Mouse (Mus musculus) cerebellum, adult 11 months (tissue): Measurements from ENCODE around the gene 1700020A23Rik.

Experiments used
- DNase-seq: peaks from one replicate; pipeline ENCODE4 v3.0.0; 2022

The 1700020A23Rik gene

DNA sequence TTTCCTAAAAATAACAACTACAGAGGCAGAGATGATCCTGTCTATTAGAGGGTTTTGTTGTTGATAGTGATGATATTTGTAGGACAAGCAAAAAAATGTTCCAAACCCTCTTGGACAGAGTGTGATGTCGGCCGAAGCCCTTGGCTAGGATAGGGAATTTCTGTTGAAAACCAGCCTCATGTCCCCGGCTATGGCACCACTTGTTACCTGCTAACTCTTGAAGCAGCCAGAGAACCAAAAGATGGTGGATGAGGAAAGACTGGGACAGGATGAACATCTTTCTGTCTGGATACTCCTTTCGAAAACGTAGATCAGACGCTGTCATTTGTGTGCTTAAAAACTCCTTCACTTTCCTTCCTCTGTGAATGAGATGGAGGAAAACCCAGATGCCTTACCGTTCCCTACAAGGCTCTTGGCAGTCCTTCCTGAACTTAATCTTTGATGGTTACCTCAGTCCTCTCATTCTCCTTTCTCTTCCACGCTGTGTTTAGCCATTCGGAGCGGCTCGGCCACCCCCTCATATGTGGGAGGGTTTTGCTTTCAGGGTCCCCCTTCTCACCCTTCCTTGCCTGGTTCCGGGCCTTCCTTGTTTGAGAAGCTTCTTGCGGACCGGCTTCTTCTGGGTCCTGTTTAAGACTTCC lies 46.1 kb downstream of the 1700020A23Rik start:
- no peak for DNase-seq

- no peak for DNase-seq
Observed at GRCm38 (mm10) chr2:130451727-130452090, 46.6 kb downstream of the 1700020A23Rik start.

GRCm38 (mm10) chr2:130452266-130452665 lies 47.2 kb downstream of the 1700020A23Rik start:
- no peak for DNase-seq

- no peak for DNase-seq
Observed at GRCm38 (mm10) chr2:130453421-130453820, 48.4 kb downstream of the 1700020A23Rik start.

DNA sequence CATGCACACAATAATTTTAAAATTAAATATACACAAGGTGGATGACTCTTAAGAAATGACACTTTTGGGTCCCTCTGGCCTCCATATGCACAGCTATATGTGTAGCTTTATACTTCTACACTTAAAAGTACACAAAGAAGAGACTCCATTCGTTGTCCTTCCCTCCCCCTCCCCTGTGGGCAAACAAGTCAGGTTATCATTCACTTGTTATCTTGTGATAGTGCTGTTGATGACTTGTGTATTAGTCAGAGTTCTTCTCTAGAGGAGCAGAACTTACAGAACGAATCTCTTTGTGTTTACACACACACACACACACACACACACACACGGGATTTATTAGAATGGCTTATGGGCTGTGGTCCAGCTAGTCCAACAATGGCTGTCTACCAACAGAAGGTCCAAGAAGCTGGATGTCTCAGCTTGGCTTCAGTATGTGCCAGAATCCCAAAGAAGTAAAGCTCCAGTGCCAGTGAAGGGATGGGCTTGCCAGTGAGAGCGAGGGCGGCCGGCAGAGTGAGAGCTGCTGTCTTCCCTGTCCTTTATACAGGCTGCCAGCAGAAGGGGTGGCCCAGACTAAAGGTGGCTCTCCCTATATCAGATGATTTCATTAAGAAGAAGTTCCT lies 49.8 kb downstream of the 1700020A23Rik start:
- DNase-seq: peak; percentile 52
